Mouse (Mus musculus) neural tube, embryonic 14.5 days (tissue): ENCODE results near the gene Scaf11. TPM values are rescaled to one million over a fixed set of nuclear protein-coding genes. Genes with fewer than 3 reads are reported as not detected.
A peak's percentile ranks its signal among the peaks of the same experiment; 100 is the strongest.
"Not testable (repeated sequence)": the region's sequence is repeated elsewhere in the genome, so short reads cannot be mapped to it uniquely, and the experiment has no call there.

Experiments used
- ATAC-seq: fragments of 200-750 bp; cut with Nextera tagmentation; 2 replicates; pipeline ENCODE4 v1.8.0; 2017; ENCODE audit warnings: low read depth, mild to moderate bottlenecking, moderate TSS enrichment, moderate library complexity
- H3K27ac ChIP-seq: fragments of 300-500 bp; sonication (generic); 2 replicates; pipeline ENCODE4 v1.5.1; 2014; ENCODE audit warnings: low read depth, mild to moderate bottlenecking, control low read depth, low read length, moderate library complexity, mixed read lengths
- H3K27me3 ChIP-seq: fragments of 300-500 bp; sonication (generic); 2 replicates; pipeline ENCODE4 v1.6.1; 2014; ENCODE audit warnings: low read length; ENCODE audit not compliant: control insufficient read depth, insufficient read depth
- H3K36me3 ChIP-seq: fragments of 300-500 bp; sonication (generic); 2 replicates; pipeline ENCODE4 v1.6.1; 2014; ENCODE audit warnings: low read length, mixed read lengths; ENCODE audit not compliant: control insufficient read depth, insufficient read depth
- H3K4me1 ChIP-seq: fragments of 300-500 bp; sonication (generic); 2 replicates; pipeline ENCODE4 v1.6.1; 2014; ENCODE audit warnings: low read length; ENCODE audit not compliant: control insufficient read depth, insufficient read depth
- H3K4me2 ChIP-seq: fragments of 300-500 bp; sonication (generic); 2 replicates; pipeline ENCODE4 v1.6.1; 2014; ENCODE audit warnings: mild to moderate bottlenecking, low read depth, low read length, control low read depth
- H3K4me3 ChIP-seq: fragments of 300-500 bp; sonication (generic); 2 replicates; pipeline ENCODE4 v1.5.1; 2014; ENCODE audit warnings: low read depth, low read length, control low read depth, mixed read lengths
- H3K9ac ChIP-seq: fragments of 300-500 bp; sonication (generic); replicated peaks from 2 replicates; pipeline ENCODE4 v1.6.1; 2014; ENCODE audit warnings: low read depth, mild to moderate bottlenecking, control low read depth, low read length, mixed read lengths
- H3K9me3 ChIP-seq: fragments of 300-500 bp; sonication (generic); 2 replicates; pipeline ENCODE4 v1.6.1; 2016; ENCODE audit warnings: low read length; ENCODE audit not compliant: control insufficient read depth
- WGBS: fragments of 180-500 bp; shearing (Covaris S2); extraction: QIAGEN DNeasy Blood & Tissue Kit; methylation state at CpG from one replicate; pipeline ENCODE4 v1.1.7; 2014; 5-methylcytosine and 5-hydroxymethylcytosine counted together
- polyA plus RNA-seq: library from polyadenylated mRNA; unstranded; fragments of >200 nt; fragmentation: Nextera tagmentation; extraction: Ambion mirVana; gene quantifications from 2 replicates; pipeline ENCODE4 v1.2.1, GENCODE M21; 2014

Gene Scaf11
- 43.6 and 53.3 TPM in 2 replicates for polyA plus RNA-seq

DNA sequence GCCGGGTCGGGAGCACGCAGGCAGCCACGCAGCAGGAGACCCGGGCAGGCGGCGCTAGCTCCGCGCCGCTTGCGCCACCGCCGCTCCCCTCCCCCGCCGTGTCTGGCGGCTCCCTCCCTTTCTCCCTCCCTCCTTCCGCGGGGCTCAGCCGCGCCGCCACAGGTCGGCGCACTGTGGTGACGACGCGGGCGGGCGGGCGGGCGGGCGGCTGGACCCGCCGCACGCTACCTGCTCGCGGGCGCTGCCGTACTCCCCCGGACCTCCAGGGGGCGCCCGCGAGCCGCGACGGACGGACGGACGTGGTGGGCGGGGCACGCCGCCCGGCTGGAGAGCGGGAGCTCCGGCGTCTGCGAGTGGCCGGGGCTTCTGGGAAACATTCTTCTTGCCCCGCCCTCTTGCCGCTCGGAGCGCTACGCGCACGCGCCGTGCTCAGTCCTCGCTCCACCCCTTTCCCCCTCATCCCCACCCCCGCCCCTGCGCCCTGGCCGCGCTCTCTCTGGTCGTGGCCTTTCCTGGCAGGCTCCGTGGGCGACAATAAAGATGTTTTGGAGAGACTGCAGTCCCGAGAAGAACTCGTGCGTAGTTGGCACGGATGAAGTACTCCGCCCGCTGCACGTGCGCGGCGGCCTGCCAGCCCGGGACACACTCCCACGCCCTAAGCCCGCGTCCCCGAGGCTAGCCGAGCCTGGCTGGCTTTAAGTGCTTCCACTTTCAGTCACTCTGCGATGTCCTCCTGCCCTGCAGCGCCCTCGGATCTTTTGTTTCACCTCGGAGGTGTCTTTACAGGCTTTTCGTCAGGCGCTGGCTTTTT, at the start of gene Scaf11:
Gene Scaf11, minus strand, starts transcription at position 114 of the 811 bp plus-strand sequence.
- Histone ChIP-seq H3K4me3 (peak within 1 kb of the TSS; percentile 84), H3K9ac (peak within 1 kb of the TSS; percentile 81), H3K4me1 (peaks cover 14% of the 10 kb centered on the region; the same call in 1 of the 2 replicates), H3K9me3 (no peaks in the 10 kb centered on the region), H3K27me3 (no peaks in the 10 kb centered on the region), H3K27ac (peak within 1 kb of the TSS; percentile 98), H3K4me2 (peak within 1 kb of the TSS; percentile 70), H3K36me3 (no peaks in the 10 kb centered on the region)
- ATAC-seq, result peak; percentile 94
- WGBS, result under 1% methylated on average over 66 of the region's 96 CpGs

DNA sequence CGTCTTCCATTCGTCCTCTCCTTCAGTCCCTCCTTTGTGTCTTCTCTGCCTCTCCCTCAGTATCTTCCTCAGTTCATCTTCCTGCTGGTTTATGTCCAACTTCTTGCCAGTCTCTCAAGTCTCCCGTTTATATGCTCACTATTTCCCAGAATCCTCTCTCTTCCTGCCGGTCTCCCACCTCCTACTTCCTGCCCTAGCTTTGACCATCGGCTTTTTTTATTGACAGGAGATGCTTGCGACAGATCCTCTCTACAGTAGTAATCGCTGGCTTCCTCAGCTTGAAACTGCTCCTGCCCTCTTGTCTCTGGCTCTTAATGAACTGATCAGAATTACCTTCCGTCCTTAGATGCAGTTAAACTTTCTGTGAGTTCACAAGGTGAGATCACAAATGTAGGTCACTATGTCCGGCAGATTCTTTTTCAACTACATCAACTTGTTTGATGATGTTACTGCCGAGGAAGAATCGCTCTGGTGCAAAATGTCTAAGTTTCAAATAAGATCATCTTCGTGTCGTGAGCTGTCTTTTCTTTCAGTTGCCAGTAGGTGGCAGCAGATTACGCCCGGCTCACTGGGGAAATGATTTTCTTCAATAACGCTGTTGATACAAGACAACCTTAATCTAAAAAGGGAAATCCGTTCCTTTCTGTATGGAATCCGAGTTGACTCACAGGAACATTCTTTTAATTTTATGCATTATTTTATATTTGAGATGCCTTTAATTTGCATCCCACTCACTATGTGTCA, 46.6 kb upstream of the Scaf11 start:
- Histone ChIP-seq H3K27me3 (no peaks in the 10 kb centered on the region), H3K27ac (no peak overlapping the region), H3K36me3 (no peaks in the 10 kb centered on the region), H3K9ac (no peak overlapping the region), H3K4me2 (no peak overlapping the region; the same call in 1 of the 2 replicates), H3K9me3 (no peaks in the 10 kb centered on the region), H3K4me1 (no peaks in the 10 kb centered on the region), H3K4me3 (no peak overlapping the region)
- no peak for ATAC-seq
- 46% methylated on average over 18 of the region's 18 CpGs for WGBS

DNA sequence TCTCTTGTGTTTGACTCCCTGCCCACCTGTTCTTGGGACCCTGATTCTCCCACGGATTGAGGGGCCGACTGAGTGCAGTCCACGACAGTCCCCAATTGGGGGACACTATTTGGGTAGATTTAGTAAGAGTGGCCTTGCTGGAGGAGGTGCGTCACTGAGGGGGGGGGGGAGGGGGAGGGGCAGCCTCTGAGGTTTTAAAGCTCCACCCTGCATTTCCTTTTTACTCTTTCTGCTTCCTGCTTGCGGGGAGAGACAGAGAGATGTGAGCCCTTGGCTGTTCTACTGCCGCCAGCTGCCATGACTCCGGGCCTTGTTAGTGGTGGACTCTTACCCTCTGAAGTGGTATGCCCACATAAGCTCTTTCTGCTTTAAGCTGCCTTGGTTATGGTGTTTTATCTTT, 37.0 kb upstream of the Scaf11 start:
- H3K4me2 ChIP-seq, result no peak overlapping the region
- no peak overlapping the region for H3K27ac ChIP-seq
- no peak overlapping the region for H3K4me3 ChIP-seq
- H3K4me1 ChIP-seq, result no peaks in the 10 kb centered on the region
- no peaks in the 10 kb centered on the region for H3K27me3 ChIP-seq
- no peak overlapping the region for H3K9ac ChIP-seq
- H3K9me3 ChIP-seq, result peaks cover 3% of the 10 kb centered on the region; the same call in 1 of the 2 replicates
- no peaks in the 10 kb centered on the region for H3K36me3 ChIP-seq
- WGBS, result 90% methylated on average over 7 of the region's 7 CpGs
- ATAC-seq, result no peak

DNA sequence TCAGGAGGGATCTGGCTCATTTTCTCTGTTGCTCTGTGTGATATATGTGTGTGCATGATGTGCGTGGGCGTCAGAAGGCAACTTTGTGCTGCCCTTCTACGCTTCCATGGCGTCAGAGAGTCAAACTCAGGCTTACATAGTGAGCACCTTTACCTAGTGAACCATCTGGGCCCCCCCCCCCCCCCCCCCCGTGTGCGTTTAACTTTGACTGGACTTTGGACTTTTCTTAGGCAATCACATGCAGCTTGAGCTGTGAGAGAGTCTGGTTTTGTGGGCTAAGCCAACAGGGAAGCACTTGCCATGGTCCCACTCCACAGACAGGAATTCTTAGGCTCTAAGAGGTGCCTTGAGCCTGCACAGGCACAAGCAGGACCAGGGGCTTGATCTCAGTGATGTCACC, 33.6 kb upstream of the Scaf11 start:
- H3K4me3 ChIP-seq, result no peak overlapping the region
- no peak for ATAC-seq
- H3K4me2 ChIP-seq, result no peak overlapping the region
- no peak overlapping the region for H3K9ac ChIP-seq
- H3K36me3 ChIP-seq, result no peaks in the 10 kb centered on the region
- H3K4me1 ChIP-seq, result peaks cover 5% of the 10 kb centered on the region; the same call in 1 of the 2 replicates
- no peak overlapping the region for H3K27ac ChIP-seq
- no peaks in the 10 kb centered on the region for H3K9me3 ChIP-seq
- WGBS, result 89% methylated on average over 6 of the region's 6 CpGs
- H3K27me3 ChIP-seq, result no peaks in the 10 kb centered on the region

DNA sequence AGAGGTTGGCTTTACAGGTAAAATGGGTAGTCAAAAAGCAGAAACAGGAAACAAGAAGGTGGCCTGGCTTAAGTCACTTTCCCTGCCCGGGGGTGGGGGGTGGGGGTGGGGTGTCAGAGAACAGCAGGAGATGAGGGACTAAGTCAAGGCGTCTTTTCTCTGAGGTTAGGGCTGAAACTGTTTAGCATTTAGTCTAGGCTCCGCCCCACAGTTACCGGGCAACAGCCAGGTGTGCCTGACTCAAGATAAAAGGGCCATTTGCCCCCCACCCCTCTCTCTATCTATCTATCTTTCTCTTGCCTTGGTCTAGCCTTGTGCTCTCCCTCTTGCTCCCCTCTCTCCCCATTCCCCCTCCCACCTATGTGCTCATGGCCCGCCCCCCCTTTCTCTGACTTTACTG, 32.9 kb upstream of the Scaf11 start:
- H3K4me1 ChIP-seq, result peaks cover 9% of the 10 kb centered on the region
- 69% methylated on average over 5 of the region's 5 CpGs for WGBS
- H3K4me3 ChIP-seq, result no peak overlapping the region
- no peaks in the 10 kb centered on the region for H3K27me3 ChIP-seq
- ATAC-seq, result no peak
- H3K9ac ChIP-seq, result no peak overlapping the region
- H3K4me2 ChIP-seq, result no peak overlapping the region
- H3K9me3 ChIP-seq, result no peaks in the 10 kb centered on the region
- H3K27ac ChIP-seq, result no peak overlapping the region
- H3K36me3 ChIP-seq, result no peaks in the 10 kb centered on the region

- H3K27me3 ChIP-seq, H3K36me3 ChIP-seq, H3K27ac ChIP-seq, H3K9me3 ChIP-seq, H3K9ac ChIP-seq, H3K4me2 ChIP-seq, ATAC-seq, H3K4me3 ChIP-seq: not testable (repeated sequence)
- H3K4me1 ChIP-seq, result peaks cover 16% of the 10 kb centered on the region
- WGBS, result 91% methylated on average over 4 of the region's 4 CpGs
These were observed 32.3 kb upstream of the Scaf11 start for GRCm38 (mm10) chr15:96492919-96493318.

- H3K27ac ChIP-seq, result peak overlapping the region; percentile 45
- no peak for ATAC-seq
- 26% methylated on average over 13 of the region's 13 CpGs for WGBS
These were observed 31.4 kb upstream of the Scaf11 start for GRCm38 (mm10) chr15:96491861-96492641.

GRCm38 (mm10) chr15:96491421-96491820, 30.8 kb upstream of the Scaf11 start:
- no peak for ATAC-seq
- Histone ChIP-seq H3K36me3 (no peaks in the 10 kb centered on the region), H3K4me3 (no peak overlapping the region), H3K27me3 (no peaks in the 10 kb centered on the region), H3K27ac (no peak overlapping the region), H3K9me3 (no peaks in the 10 kb centered on the region), H3K4me2 (no peak overlapping the region), H3K9ac (no peak overlapping the region), H3K4me1 (peaks cover 18% of the 10 kb centered on the region)
- 35% methylated on average over 3 of the region's 3 CpGs for WGBS

More at GRCm38 (mm10) chr15:96491861-96492641, 31.4 kb upstream of the Scaf11 start:
- Histone ChIP-seq H3K9ac (no peak overlapping the region), H3K27me3 (no peaks in the 10 kb centered on the region), H3K4me1 (peaks cover 18% of the 10 kb centered on the region), H3K4me3 (no peak overlapping the region), H3K9me3 (no peaks in the 10 kb centered on the region), H3K36me3 (no peaks in the 10 kb centered on the region), H3K4me2 (no peak overlapping the region)
